Mouse (Mus musculus): ENCODE data around the gene Ttll4.

- no peak for TF ChIP-seq CTCF (IDR thresholded peaks at IDR 0.05; ENCODE audit: low read depth)
- TF ChIP-seq EP300 (IDR thresholded peaks at IDR 0.05; ENCODE audit: low read depth), result no peak
Observed at GRCm38 (mm10) chr1:74752833-74753232, 91.3 kb downstream of the Ttll4 start.

Measured in liver, embryonic 14.5 days (tissue).